In the genomic region with DNA sequence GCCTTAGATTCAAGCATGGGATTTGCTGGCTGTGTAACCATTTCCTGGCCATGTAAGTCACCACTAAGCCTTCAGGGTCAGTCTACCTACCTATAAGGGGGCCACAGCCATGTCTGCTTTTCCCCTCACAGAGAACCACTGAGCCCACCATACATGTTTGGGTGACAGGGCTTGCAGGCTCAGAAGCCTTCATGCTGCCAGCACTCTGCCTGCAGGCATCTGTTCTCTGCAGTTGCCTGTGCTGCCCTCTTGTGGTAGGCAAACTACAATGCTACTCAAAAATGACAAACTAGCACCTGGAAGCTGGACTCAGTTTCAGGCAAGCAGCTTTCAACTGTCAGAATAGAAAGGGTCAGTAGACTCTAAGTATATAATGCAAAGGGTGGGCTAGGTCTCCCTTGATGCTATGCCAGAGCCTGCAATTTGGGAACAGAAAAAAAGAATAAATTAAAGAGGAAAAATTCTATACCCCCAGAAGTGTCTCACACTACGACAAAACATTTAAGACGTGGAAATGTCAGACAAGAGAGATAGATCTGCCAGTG, we compare ENCODE assay signal across 8 mouse cellular contexts.
DNase-seq lines count a peak whose midpoint lies in the region; ATAC-seq lines count a peak whose summit lies in the region.

No protein-coding gene starts in this region.

- no peak overlapping the region for H3K4me3 ChIP-seq in heart, embryonic 10.5 days

- peaks cover 35% of the 10 kb centered on the region for H3K4me1 ChIP-seq in heart, embryonic 10.5 days

- no peaks in the 10 kb centered on the region for H3K9me3 ChIP-seq in heart, embryonic 10.5 days

- H3K27me3 ChIP-seq in heart, embryonic 10.5 days (ENCODE audit: insufficient read depth, poor library complexity, severe bottlenecking), result no peaks in the 10 kb centered on the region

- H3K27ac ChIP-seq in heart, embryonic 10.5 days, result no peak overlapping the region

- H3K36me3 ChIP-seq in heart, embryonic 10.5 days, result no peaks in the 10 kb centered on the region

- DNase-seq in adrenal gland, adult (ENCODE audit: inconsistent age in 2 of 2, low spot score in 1 of 2), result peak; percentile 43 to 81
- no peak for DNase-seq in adrenal gland, adult 8-10 months
- peak; percentile 59 to 66 for DNase-seq in adrenal gland, adult 18-20 months (ENCODE audit: low spot score in 2 of 2)
- peak; percentile 80 for DNase-seq in embryo, embryonic 10 days (ENCODE audit: low spot score)
- DNase-seq in heart, embryonic 10.5 days (ENCODE audit: low spot score), result peak; percentile 78
- peak; percentile 54 to 83 for DNase-seq in layer of hippocampus, postnatal 25 days (ENCODE audit: extremely low spot score in 1 of 2, low spot score in 1 of 2)
- DNase-seq in skeletal muscle tissue, adult 2 months (ENCODE audit: low read depth, low spot score), result peak; percentile 47

- ATAC-seq in megakaryocyte-erythroid progenitor cell, adult 5-6 weeks (replicated peaks; ENCODE audit: low FRiP score, low TSS enrichment, poor library complexity, severe bottlenecking), result peak; percentile 80

- WGBS in heart, embryonic 10.5 days, result 78% methylated on average over 2 of the region's 2 CpGs
